Mouse (Mus musculus): ENCODE results near the gene Scarb1.

DNA sequence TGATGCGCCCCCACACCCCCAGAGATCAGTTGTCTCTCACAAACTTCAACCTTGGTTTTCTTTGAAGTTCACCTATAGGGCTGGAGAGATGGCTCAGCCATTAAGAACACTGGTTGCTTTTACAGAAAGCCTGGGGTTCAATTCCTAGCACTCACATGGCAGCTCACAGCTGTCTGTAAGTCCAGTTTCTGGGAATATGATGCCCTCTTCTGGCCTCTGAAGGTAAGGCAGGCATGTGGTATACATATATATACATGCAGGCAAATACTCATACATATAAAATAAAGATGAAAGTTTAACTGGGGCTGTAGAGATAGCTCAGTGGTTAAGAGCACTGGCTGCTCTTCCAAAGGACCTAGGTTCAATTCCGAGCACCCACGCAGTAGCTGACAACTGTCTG, 105.5 kb downstream of the Scarb1 start:
- TF ChIP-seq CTCF (IDR thresholded peaks at IDR 0.05; ENCODE audit: control insufficient read depth, insufficient read depth, insufficient replicate concordance, low read depth, low read length) (no peak), POLR2A (IDR thresholded peaks at IDR 0.05; ENCODE audit: control insufficient read depth, low read depth, low read length) (no peak)
